Mouse (Mus musculus) embryonic facial prominence, embryonic 12.5 days (tissue): ENCODE data around the gene Ces2g. TPM values are rescaled to one million over a fixed set of nuclear protein-coding genes. Genes with fewer than 3 reads are reported as not detected.

Source experiments
- ATAC-seq: fragments of 200-750 bp; cut with Nextera tagmentation; 2 replicates; pipeline ENCODE4 v1.8.0; 2017; ENCODE audit not compliant: insufficient number of reproducible peaks, insufficient read depth, low FRiP score, low TSS enrichment
- H3K27ac ChIP-seq: fragments of 300-500 bp; sonication (generic); 2 replicates; pipeline ENCODE4 v1.5.1; 2016; ENCODE audit warnings: mild to moderate bottlenecking
- H3K27me3 ChIP-seq: fragments of 300-500 bp; sonication (generic); 2 replicates; pipeline ENCODE4 v1.6.1; 2016; ENCODE audit warnings: mild to moderate bottlenecking, moderate library complexity
- H3K36me3 ChIP-seq: fragments of 300-500 bp; sonication (generic); 2 replicates; pipeline ENCODE4 v1.6.1; 2016; ENCODE audit warnings: mild to moderate bottlenecking
- H3K4me1 ChIP-seq: fragments of 300-500 bp; sonication (generic); 2 replicates; pipeline ENCODE4 v1.6.1; 2016
- H3K4me2 ChIP-seq: fragments of 300-500 bp; sonication (generic); replicated peaks from 2 replicates; pipeline ENCODE4 v1.6.1; 2016; ENCODE audit warnings: mild to moderate bottlenecking, moderate library complexity
- H3K4me3 ChIP-seq: fragments of 300-500 bp; sonication (generic); 2 replicates; pipeline ENCODE4 v1.5.1; 2016; ENCODE audit warnings: mild to moderate bottlenecking
- H3K9ac ChIP-seq: fragments of 300-500 bp; sonication (generic); 2 replicates; pipeline ENCODE4 v1.6.1; 2016; ENCODE audit warnings: mild to moderate bottlenecking, moderate library complexity
- H3K9me3 ChIP-seq: fragments of 300-500 bp; sonication (generic); 2 replicates; pipeline ENCODE4 v1.6.1; 2016; ENCODE audit warnings: mild to moderate bottlenecking, moderate library complexity
- WGBS: fragments of 180-500 bp; shearing (Covaris S2); methylation state at CpG from one replicate; pipeline ENCODE4 v1.1.7; 2016; 5-methylcytosine and 5-hydroxymethylcytosine counted together
- polyA plus RNA-seq: library from polyadenylated mRNA; unstranded; fragments of >200 nt; fragmentation: Nextera tagmentation; extraction: Ambion mirVana; gene quantifications from 2 replicates; pipeline ENCODE4 v1.2.1, GENCODE M21; 2016

Gene Ces2g
- polyA plus RNA-seq, 1 experiment from 2014 or later = not detected

DNA sequence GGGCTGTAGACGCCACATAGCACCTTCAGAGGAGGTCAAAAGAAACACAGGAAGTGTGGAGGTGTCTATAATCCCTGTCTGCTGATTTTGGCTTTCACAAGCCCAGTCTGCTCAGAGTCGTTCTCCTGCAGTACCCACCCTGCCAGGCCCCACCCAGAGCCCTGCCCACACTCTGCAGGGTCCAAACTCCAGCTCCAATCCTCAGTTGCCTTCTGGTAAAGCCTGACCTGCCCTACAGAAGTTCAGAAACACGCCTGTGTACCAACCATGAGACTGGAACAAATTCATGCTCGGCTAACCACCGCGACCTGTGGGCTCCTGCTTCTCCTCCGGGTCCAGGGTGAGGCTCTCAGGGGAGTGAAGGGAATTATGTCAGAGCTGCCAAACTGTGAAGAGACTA lies 39.1 kb downstream of the Ces2g start, which contains the start of gene Ces2h:
Gene Ces2h, plus strand, starts transcription at position 268 of the 400 bp plus-strand sequence.
- no peaks in the 10 kb centered on the region for H3K9me3 ChIP-seq
- H3K4me1 ChIP-seq = no peaks in the 10 kb centered on the region
- WGBS = 84% methylated on average over 7 of the region's 7 CpGs
- H3K9ac ChIP-seq = no peak within 1 kb of the TSS
- H3K4me3 ChIP-seq = no peak within 1 kb of the TSS
- no peaks in the 10 kb centered on the region for H3K27me3 ChIP-seq
- no peak within 1 kb of the TSS for H3K4me2 ChIP-seq
- no peak for ATAC-seq
- no peak within 1 kb of the TSS for H3K27ac ChIP-seq
- no peaks in the 10 kb centered on the region for H3K36me3 ChIP-seq

- H3K9ac ChIP-seq = no peak overlapping the region
- H3K4me3 ChIP-seq = no peak overlapping the region
- peaks cover 9% of the 10 kb centered on the region for H3K9me3 ChIP-seq
- 84% methylated on average over 2 of the region's 2 CpGs for WGBS
- H3K27ac ChIP-seq = no peak overlapping the region
- no peaks in the 10 kb centered on the region for H3K27me3 ChIP-seq
- no peaks in the 10 kb centered on the region for H3K4me1 ChIP-seq
- H3K4me2 ChIP-seq = no peak overlapping the region
- ATAC-seq = no peak
- no peaks in the 10 kb centered on the region for H3K36me3 ChIP-seq
These were observed 48.5 kb downstream of the Ces2g start for GRCm38 (mm10) chr8:105010000-105010399.

- Histone ChIP-seq H3K4me3 (no peak overlapping the region), H3K27me3 (no peaks in the 10 kb centered on the region), H3K4me2 (no peak overlapping the region), H3K9ac (no peak overlapping the region), H3K27ac (no peak overlapping the region), H3K9me3 (peaks cover 9% of the 10 kb centered on the region), H3K4me1 (no peaks in the 10 kb centered on the region), H3K36me3 (no peaks in the 10 kb centered on the region)
- WGBS = 79% methylated on average over 12 of the region's 12 CpGs
- ATAC-seq = no peak
These were observed 49.6 kb downstream of the Ces2g start for GRCm38 (mm10) chr8:105011136-105011535.

DNA sequence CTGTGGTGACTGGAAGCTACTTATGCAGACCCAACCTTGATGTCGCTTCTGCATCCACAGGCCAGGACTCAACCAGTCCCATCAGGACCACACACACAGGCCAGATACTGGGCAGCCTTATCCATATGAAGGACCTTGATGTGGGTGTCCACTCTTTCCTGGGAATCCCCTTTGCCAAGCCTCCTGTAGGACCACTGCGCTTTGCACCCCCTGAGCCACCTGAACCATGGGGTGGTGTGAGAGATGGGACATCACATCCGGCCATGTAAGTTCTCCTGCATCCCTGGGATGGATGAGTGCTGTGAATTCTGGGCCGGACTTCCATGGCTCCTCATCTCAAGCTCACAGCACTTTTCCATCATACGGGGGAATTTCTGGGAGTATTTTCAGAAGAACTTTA lies 52.9 kb downstream of the Ces2g start:
- Histone ChIP-seq H3K27ac (no peak overlapping the region), H3K27me3 (no peaks in the 10 kb centered on the region), H3K4me1 (no peaks in the 10 kb centered on the region), H3K4me2 (no peak overlapping the region), H3K36me3 (no peaks in the 10 kb centered on the region), H3K9me3 (peaks cover 5% of the 10 kb centered on the region; the same call in 1 of the 2 replicates), H3K4me3 (no peak overlapping the region), H3K9ac (no peak overlapping the region)
- 83% methylated on average over 5 of the region's 5 CpGs for WGBS
- no peak for ATAC-seq

Other genes starting within 250 kb of the Ces2g start
- not detected in 2 replicates for gene Ces2a, start 227.7 kb upstream of the Ces2g start, polyA plus RNA-seq
- 0.23 TPM in 1 of 2 replicates, not detected in the other for gene Ces2b, start 130.1 kb upstream of the Ces2g start, polyA plus RNA-seq
- gene Ces2c, start 114.7 kb upstream of the Ces2g start, polyA plus RNA-seq = not detected in 2 replicates
- gene Ces2e, start 35.5 kb upstream of the Ces2g start, polyA plus RNA-seq = not detected in 2 replicates
- not detected in 2 replicates for gene Ces2f, start 14.4 kb upstream of the Ces2g start, polyA plus RNA-seq
- gene Ces2h, start 39.1 kb downstream of the Ces2g start, polyA plus RNA-seq = not detected in 2 replicates
- gene Ces3a, start 86.9 kb downstream of the Ces2g start, polyA plus RNA-seq = not detected in 2 replicates
- gene Ces3b, start 122.0 kb downstream of the Ces2g start, polyA plus RNA-seq = not detected in 2 replicates
- gene Ces4a, start 170.1 kb downstream of the Ces2g start, polyA plus RNA-seq = not detected in 2 replicates
- 120 and 124 TPM in 2 replicates for gene Cbfb, start 209.0 kb downstream of the Ces2g start, polyA plus RNA-seq